ENCODE assay signal across 20 mouse cellular contexts in the genomic region with DNA sequence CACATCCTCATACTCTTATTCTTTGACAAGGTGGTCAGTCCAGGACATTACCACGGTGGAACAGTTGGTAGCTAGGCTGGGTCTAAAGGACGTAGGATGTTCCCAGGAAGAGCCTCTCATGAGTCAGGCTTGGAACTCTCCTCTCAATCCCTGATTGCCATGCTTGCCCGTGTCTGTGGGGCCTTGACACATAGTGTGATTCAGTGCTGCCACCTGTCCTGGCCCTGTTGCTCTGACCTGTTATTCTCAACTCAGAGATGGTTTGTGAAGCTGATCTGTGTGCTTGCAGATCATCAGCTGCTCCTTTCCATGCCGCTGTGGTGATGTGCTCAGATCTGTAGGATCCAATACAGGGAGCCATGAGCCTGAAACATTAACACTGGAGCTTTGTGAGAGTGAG.
"Had no signal": no experiment of that assay in that cellular context is flagged by ENCODE, and none has a peak within 500 bp of the region (broad histone marks: within the 10 kb centered on the region; RNA-seq: fewer than 3 reads in every experiment).

No protein-coding gene starts in this region.

- H3K4me3 ChIP-seq: limb, embryonic 10.5 days; limb, embryonic 13.5 days; liver, embryonic 12.5 days; liver, embryonic 15.5 days; lung, embryonic 15.5 days; megakaryocyte, embryonic 14.5 days; midbrain, embryonic 10.5 days; midbrain, embryonic 13.5 days; myocyte; neural tube, embryonic 13.5 days had no signal

- DNase-seq: kidney, postnatal 25 days; liver; lung, adult 18-20 months; lung, postnatal 10 days; lung, postnatal 36 days; retina, postnatal 1 day; right cerebral cortex, postnatal 25 days; thymus, adult 18-20 months; thymus, postnatal 36 days had no signal

- H3K27ac ChIP-seq: kidney, postnatal 0 days; limb, embryonic 10.5 days; limb, embryonic 13.5 days; liver, embryonic 12.5 days; liver, embryonic 15.5 days; lung, embryonic 15.5 days; midbrain, embryonic 10.5 days; midbrain, embryonic 13.5 days; neural tube, embryonic 13.5 days had no signal
